Mouse (Mus musculus) c-Kit-positive CD71-positive TER-119-positive erythroid progenitor cells, embryonic 14.5 days (primary cell): ENCODE measurements around the gene Atg9b.
"Not testable (repeated sequence)": the region's sequence is repeated elsewhere in the genome, so short reads cannot be mapped to it uniquely, and the experiment has no call there.

ENCODE experiments used
- DNase-seq: peaks from one replicate; pipeline ENCODE4 v3.0.0-alpha.2; 2013; ENCODE audit warnings: low spot score

Atg9b gene

DNA sequence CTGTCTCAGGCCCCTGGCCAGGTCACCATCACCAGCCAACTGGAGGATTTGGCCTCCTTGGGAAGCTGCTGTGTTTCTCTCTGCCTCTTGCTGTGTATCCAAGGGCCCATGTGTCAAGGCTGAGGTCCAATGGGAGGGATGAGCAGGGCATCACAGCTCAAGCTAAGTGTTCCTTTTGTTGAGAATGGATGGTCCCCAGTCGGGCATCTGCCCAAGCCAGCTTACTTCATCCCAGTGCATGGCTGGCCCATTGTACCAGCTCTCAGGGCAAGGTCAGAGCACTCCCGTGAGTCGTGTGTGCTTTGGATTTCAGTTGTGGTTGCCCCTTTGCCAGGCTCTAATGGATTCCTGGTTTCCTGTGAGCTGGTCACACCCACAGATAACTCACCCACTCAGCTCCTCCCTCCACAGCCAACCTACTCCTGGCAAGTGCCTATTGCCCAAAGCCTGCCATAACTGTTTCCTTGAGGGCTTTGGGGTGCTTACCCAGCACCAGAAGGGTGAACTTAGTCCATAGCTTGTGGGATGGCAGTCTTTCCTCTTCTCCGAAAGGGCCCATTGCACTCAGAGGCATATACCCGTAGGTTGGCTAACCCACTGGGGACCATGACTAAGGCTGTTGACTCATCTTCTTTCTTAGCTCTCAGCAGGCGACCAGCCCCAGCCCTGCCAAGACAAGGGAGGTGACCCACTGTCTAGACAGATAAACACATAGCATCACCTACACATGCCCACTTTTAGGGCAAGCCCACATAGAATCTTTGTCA is 12.8 kb upstream of the Atg9b start:
- DNase-seq = no peak

GRCm38 (mm10) chr5:24401969-24402368 is 10.0 kb upstream of the Atg9b start:
- DNase-seq = no peak

DNA sequence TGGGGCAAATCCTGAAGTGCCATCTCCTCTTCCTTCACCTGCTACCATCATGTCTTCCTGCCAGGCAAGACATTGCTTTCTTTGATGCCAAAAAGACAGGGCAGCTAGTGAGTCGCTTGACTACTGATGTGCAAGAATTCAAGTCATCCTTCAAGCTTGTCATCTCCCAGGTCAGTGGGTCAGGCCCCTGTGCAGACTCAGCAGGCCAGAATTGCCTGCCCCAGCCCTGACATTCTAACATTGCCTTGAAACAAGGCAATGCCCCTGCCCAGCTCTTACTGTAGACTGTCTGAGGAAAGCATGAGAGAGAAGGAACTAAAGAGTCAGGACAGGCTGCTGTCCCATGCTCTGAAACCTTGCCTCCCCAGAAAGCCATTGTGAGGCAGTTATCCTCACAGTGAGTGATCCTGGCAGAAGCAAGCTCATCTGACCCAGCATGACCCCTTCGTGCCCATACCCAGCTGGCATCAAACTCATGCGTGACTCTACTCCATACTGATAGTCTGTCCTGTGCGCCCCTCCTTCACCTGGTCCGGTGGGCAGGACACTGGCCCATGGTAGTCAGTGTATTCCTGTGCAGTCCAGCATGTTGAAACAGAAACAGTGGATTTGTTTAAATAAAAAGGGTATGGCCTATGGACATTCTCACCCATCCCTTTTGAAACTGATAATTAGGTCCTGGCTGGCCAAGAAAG is 9.1 kb upstream of the Atg9b start:
- DNase-seq = no peak

GRCm38 (mm10) chr5:24400362-24400761 is 8.4 kb upstream of the Atg9b start:
- DNase-seq = no peak

DNA sequence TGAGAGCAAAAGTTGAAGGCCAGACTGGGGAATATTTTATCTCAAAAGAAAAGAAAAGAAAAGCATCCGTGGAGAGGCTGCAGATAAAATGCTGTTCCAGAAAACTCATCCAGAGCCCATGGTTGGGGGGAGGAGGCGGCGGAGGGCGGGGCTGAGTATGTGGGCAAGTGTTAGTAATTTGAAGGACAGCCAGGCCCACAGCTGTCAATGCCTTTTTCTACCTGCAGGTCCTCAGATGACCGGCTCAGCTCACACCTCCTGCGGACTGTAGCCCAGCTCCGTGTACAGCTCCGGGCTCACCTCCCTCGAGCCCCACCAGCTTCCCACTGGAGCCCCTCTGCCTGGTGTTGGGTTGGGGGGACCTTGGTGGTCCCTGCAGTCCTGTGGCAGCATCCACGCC is 7.7 kb upstream of the Atg9b start:
- DNase-seq = no peak

DNA sequence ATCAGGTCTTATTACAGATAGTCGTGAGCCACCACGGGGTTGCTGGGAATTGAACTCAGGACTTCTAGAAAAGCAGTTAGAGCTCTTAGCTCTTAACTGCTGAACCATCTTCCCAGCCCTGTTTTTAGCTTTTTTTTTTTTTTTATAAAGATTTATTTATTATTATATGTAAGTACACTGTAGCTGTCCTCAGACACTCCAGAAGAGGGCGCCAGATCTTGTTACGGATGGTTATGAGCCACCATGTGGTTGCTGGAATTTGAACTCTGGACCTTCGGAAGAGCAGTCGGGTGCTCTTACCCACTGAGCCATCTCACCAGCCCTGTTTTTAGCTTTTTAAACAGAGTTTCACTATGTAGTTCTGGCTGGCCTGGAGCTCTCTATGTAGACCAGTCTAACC is 4.3 kb upstream of the Atg9b start:
- DNase-seq = not testable (repeated sequence)

DNA sequence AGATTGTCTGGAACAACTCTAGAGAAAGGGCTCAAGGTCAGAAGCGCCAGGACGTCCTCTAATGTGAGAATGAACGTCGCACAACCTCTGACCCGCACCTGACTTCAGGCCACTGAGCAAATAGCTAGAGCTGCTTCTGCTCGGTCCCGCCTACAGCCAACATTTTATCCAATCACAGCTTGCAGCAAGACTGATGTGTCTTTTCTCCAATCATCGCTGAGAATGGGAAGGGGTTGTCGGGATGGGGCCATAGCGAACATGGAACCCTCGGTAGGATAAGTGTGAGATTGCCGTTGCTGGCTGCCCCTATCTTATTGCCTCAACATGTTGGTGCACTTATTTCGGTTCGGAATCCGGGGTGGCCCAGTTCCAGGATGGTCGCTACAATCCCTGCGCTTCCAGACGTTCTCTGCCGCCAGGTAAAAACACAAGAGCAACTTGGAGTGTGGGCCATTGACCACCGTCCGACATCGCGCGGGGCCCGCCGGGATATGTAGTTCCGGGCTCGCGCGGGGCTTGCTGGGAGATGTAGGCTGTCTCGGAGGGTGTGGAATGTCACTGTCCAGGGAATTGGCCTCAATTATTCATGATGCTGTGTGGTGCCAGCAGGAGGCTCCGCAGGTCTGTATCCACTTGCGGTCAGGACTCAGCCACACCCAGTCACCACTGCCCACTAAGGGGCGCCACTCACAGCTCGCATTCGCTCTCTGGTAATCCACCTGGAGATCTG is 2.4 kb upstream of the Atg9b start:
- DNase-seq = peak; percentile 95

GRCm38 (mm10) chr5:24393392-24393997 is 1.6 kb upstream of the Atg9b start, which contains the start of gene Abcb8:
Abcb8 (plus strand) TSS chr5:24393663.
- DNase-seq = peak; percentile 91

GRCm38 (mm10) chr5:24392724-24393123 is 781 bp upstream of the Atg9b start:
- DNase-seq = no peak

GRCm38 (mm10) chr5:24389658-24390020 is 2.3 kb downstream of the Atg9b start:
- DNase-seq = no peak

GRCm38 (mm10) chr5:24389011-24389657 is 2.8 kb downstream of the Atg9b start:
- no peak for DNase-seq

DNA sequence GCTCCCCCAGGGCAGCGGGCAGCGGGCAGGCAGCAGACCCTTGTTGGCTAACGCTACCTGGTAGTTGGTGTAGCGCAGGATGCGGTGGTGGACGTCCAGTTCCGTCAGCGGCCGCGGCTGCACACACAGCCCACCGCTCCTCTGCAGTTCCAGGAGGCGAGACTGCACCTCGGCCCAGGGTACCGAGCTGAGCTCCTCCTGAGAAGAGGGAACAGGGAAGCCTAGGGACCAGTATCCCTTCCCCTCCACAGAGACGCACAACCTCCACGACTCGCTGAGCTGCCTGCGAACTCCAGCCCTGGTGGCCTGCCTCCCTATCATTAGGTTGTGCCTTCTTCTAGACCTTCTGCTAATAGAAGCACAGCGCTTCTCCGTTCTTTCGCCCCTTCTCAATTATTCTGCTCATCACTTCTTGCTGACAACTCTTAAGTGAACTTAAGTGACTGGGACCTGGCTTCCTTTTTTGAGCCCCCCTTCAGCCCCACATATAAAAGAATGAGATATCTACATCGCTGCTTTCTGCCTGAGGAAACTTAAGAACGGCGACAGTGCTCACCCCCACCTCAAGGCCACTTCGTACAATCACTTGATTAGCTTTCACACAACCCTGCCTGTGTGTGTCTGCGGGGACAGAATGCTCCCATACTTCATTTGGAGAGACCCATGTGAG is 3.6 kb downstream of the Atg9b start:
- no peak for DNase-seq

GRCm38 (mm10) chr5:24387264-24388241 is 4.4 kb downstream of the Atg9b start:
- no peak for DNase-seq

- no peak for DNase-seq
Observed at GRCm38 (mm10) chr5:24385887-24386550, 5.9 kb downstream of the Atg9b start.

- no peak for DNase-seq
Observed at GRCm38 (mm10) chr5:24385374-24385773, 6.6 kb downstream of the Atg9b start.

- no peak for DNase-seq
Observed at GRCm38 (mm10) chr5:24384407-24384806, 7.5 kb downstream of the Atg9b start.

- peak; percentile 86 for DNase-seq
Observed at GRCm38 (mm10) chr5:24383026-24383859, 8.7 kb downstream of the Atg9b start.

DNA sequence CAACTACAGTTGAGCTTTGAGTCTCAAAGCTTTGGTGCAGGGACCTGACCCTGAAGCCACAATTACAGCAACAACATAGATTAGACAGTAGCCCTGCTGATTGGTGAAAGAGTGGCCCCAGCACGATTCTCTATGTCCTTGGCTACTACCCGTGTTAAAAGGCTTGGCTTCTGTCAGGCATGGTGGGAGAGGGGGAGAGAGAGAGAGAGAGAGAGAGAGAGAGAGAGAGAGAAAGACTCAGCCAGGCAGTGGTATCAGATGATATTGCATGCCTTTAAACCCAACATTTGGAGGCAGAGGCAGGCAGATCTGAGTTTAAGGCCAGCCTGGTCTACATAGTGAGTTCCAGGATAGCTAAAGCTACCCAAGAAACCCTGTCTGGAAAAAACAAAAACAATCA is 10.0 kb downstream of the Atg9b start:
- no peak for DNase-seq

- no peak for DNase-seq
Observed at GRCm38 (mm10) chr5:24381486-24381885, 10.5 kb downstream of the Atg9b start.
